Mouse (Mus musculus) heart, embryonic 16.5 days (tissue): ENCODE data around the gene Hnrnpul1. TPM values are rescaled to one million over a fixed set of nuclear protein-coding genes. Genes with fewer than 3 reads are reported as not detected.
A peak's percentile ranks its signal among the peaks of the same experiment; 100 is the strongest.

Experiments used
- ATAC-seq: fragments of 200-750 bp; cut with Nextera tagmentation; replicated peaks from 2 replicates; pipeline ENCODE4 v1.8.0; 2017; ENCODE audit warnings: moderate number of reproducible peaks; ENCODE audit not compliant: insufficient read depth, low FRiP score; ENCODE audit errors: extremely low read depth
- H3K27ac ChIP-seq: fragments of 300-500 bp; sonication (generic); 2 replicates; pipeline ENCODE4 v1.5.1; 2014; ENCODE audit warnings: mild to moderate bottlenecking, low read length, control low read depth, moderate library complexity
- H3K27me3 ChIP-seq: fragments of 300-500 bp; sonication (generic); 2 replicates; pipeline ENCODE4 v1.6.1; 2014; ENCODE audit warnings: low read length, mixed read lengths; ENCODE audit not compliant: control insufficient read depth, insufficient read depth
- H3K36me3 ChIP-seq: fragments of 300-500 bp; sonication (generic); 2 replicates; pipeline ENCODE4 v1.6.1; 2014; ENCODE audit not compliant: control insufficient read depth, insufficient read depth
- H3K4me1 ChIP-seq: fragments of 300-500 bp; sonication (generic); 2 replicates; pipeline ENCODE4 v1.6.1; 2014; ENCODE audit warnings: low read length, mixed read lengths; ENCODE audit not compliant: control insufficient read depth, insufficient read depth
- H3K4me2 ChIP-seq: fragments of 300-500 bp; sonication (generic); 2 replicates; pipeline ENCODE4 v1.6.1; 2014; ENCODE audit warnings: low read depth, mild to moderate bottlenecking, control low read depth, low read length
- H3K4me3 ChIP-seq: fragments of 300-500 bp; sonication (generic); 2 replicates; pipeline ENCODE4 v1.5.1; 2014; ENCODE audit warnings: mild to moderate bottlenecking, control low read depth, low read length
- H3K9ac ChIP-seq: fragments of 300-500 bp; sonication (generic); 2 replicates; pipeline ENCODE4 v1.6.1; 2014; ENCODE audit warnings: low read length, control low read depth
- H3K9me3 ChIP-seq: fragments of 300-500 bp; sonication (generic); replicated peaks from 2 replicates; pipeline ENCODE4 v1.6.1; 2016; ENCODE audit warnings: low read length; ENCODE audit not compliant: control insufficient read depth
- WGBS: fragments of 180-500 bp; shearing (Covaris S2); extraction: QIAGEN DNeasy Blood & Tissue Kit; methylation state at CpG from one replicate; pipeline ENCODE4 v1.1.7; 2014; 5-methylcytosine and 5-hydroxymethylcytosine counted together
- polyA plus RNA-seq: library from polyadenylated mRNA; unstranded; fragments of >200 nt; fragmentation: Nextera tagmentation; extraction: Ambion mirVana; gene quantifications from 2 replicates; pipeline ENCODE4 v1.2.1, GENCODE M21; 2015

Hnrnpul1 gene
- polyA plus RNA-seq, 1 experiment from 2014 or later, result 34.4 TPM

DNA sequence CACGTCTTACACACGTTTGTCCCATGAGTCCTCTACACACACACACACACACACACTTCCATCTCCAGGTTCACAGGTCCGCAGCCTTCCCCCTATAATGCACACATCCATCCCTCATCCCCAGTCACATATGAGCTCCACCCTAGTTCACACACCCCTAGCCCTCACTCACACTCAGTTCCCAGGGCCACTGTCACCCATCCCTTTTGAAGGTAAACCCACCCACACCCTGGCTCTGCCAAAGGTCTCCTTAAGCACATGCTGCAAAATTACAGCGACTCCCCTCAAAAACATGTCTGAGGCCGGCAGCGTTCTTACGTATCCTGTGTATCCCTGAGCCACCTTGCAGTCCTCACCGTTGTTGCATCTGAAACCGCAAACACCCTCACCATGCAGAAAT, 80.3 kb downstream of the Hnrnpul1 start:
- H3K4me2 ChIP-seq, result peak overlapping the region; percentile 75
- H3K27ac ChIP-seq, result no peak overlapping the region
- H3K4me1 ChIP-seq, result peaks cover 25% of the 10 kb centered on the region
- peaks cover 22% of the 10 kb centered on the region for H3K27me3 ChIP-seq
- no peak for ATAC-seq
- H3K4me3 ChIP-seq, result peak overlapping the region; percentile 46
- WGBS, result 28% methylated on average over 9 of the region's 9 CpGs
- no peak overlapping the region for H3K9ac ChIP-seq
- H3K9me3 ChIP-seq, result no peaks in the 10 kb centered on the region
- no peaks in the 10 kb centered on the region for H3K36me3 ChIP-seq

- peaks cover 22% of the 10 kb centered on the region for H3K27me3 ChIP-seq
- H3K9me3 ChIP-seq, result no peaks in the 10 kb centered on the region
- H3K9ac ChIP-seq, result no peak overlapping the region
- no peak overlapping the region for H3K27ac ChIP-seq
- H3K4me3 ChIP-seq, result no peak overlapping the region
- H3K4me2 ChIP-seq, result no peak overlapping the region
- ATAC-seq, result no peak
- H3K36me3 ChIP-seq, result 0 out of 2 replicates have a peak, but pooled peaks cover 3% of the 10 kb centered on the region
- 47% methylated on average over 4 of the region's 4 CpGs for WGBS
- H3K4me1 ChIP-seq, result peaks cover 25% of the 10 kb centered on the region
These were observed 82.1 kb downstream of the Hnrnpul1 start for GRCm38 (mm10) chr7:25672442-25672841.

DNA sequence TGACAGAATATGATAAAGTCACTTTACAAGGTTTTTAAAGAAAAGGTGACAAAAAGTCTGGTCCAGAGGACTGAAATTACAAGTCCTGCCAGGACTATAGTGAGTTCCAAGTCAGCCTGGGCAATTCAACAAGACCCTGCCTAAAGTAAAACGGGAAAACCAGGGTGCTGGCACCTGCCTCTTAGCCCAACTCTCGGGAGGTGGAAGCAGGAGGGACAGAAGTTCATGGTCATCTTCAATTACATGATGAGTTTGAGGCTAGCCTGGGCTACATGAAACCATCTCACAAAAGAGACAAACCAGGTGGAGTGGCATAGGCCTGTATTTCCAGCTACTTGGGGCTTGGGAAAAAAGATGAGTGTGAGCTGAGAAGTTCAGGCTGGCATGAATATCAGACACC, 82.9 kb downstream of the Hnrnpul1 start:
- WGBS, result 40% methylated on average over 2 of the region's 2 CpGs

More for the DNA sequence above, 82.9 kb downstream of the Hnrnpul1 start:
- Histone ChIP-seq H3K4me3 (no peak overlapping the region), H3K9me3 (no peaks in the 10 kb centered on the region), H3K4me1 (peaks cover 23% of the 10 kb centered on the region), H3K27me3 (peaks cover 22% of the 10 kb centered on the region), H3K9ac (no peak overlapping the region), H3K4me2 (no peak overlapping the region), H3K27ac (no peak overlapping the region), H3K36me3 (peaks cover 5% of the 10 kb centered on the region)
- no peak for ATAC-seq

Other genes starting within 250 kb of the Hnrnpul1 start
- not detected in 2 replicates for gene Ceacam2, start 214.9 kb downstream of the Hnrnpul1 start, polyA plus RNA-seq
- gene Erich4, start 138.9 kb downstream of the Hnrnpul1 start, polyA plus RNA-seq, result 0.21 TPM in 1 of 2 replicates, not detected in the other
- gene Dmac2, start 135.3 kb downstream of the Hnrnpul1 start, polyA plus RNA-seq, result 58.6 and 63.6 TPM in 2 replicates
- 9.0 and 9.1 TPM in 2 replicates for gene B3gnt8, start 128.1 kb downstream of the Hnrnpul1 start, polyA plus RNA-seq
- gene Bckdha, start 95.8 kb downstream of the Hnrnpul1 start, polyA plus RNA-seq, result 72.1 and 74.4 TPM in 2 replicates
- gene Exosc5, start 95.6 kb downstream of the Hnrnpul1 start, polyA plus RNA-seq, result 42.5 and 44.6 TPM in 2 replicates
- gene Tmem91, start 79.6 kb downstream of the Hnrnpul1 start, polyA plus RNA-seq, result 2.1 and 2.2 TPM in 2 replicates
- 30.3 and 32.0 TPM in 2 replicates for gene B9d2, start 74.0 kb downstream of the Hnrnpul1 start, polyA plus RNA-seq
- gene Tgfb1, start 67.8 kb downstream of the Hnrnpul1 start, polyA plus RNA-seq, result 3.6 and 3.8 TPM in 2 replicates
- 19.9 and 23.0 TPM in 2 replicates for gene Ccdc97, start 35.7 kb downstream of the Hnrnpul1 start, polyA plus RNA-seq
- gene Axl, start 33.9 kb upstream of the Hnrnpul1 start, polyA plus RNA-seq, result 44.5 and 45.1 TPM in 2 replicates
- 5.4 and 5.8 TPM in 2 replicates for gene Cyp2s1, start 62.2 kb upstream of the Hnrnpul1 start, polyA plus RNA-seq
- gene Cyp2b10, start 142.9 kb upstream of the Hnrnpul1 start, polyA plus RNA-seq, result 0.12 TPM in 1 of 2 replicates, not detected in the other